Mouse (Mus musculus): ENCODE measurements at regions not wholly inside any gene's neighbourhood (a gene's known extent, or its start where the extent isn't known, plus 50 kb on each side); places are given as distances from the start of the nearest gene placed in this dataset.

DNA sequence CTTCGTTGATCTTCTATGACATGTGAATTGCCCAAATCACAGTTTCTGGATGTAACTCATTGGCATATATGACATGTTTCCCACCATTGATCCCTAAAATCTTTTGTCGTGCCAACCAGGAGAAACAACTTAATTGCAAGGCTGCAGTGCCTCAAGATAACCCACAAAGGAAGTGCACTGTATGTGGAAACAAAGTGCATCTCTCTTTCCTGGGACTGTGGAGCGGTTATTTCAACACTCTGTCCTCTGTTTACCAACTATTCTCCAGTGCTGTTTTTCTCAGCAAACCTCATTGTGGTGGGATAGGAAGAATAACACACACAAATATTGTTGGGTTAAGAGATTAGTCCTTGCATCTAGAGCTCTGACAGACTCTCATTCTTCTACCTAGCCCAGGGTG lies 119.8 kb upstream of the Ankrd55 start:
- no peak for DNase-seq (ENCODE audit: low spot score in 2 of 2)

DNA sequence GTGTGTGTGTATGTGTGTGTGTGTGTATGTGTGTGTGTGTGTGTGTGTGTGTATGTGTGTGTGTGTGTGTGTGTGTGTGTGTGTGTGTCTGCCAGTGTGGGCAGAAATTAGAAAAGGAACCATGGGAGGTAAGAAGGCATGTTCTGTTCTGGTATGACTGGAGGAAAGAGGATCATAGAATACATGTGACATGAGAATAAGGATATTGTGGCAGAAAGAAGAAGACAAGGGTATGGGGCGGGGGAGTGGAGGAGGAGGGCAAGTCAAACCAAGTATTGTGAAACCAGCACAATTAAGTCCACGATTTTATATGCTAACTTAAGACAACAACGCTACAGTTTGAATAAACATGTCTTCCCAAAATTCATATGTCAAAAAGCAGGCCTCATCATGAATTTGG lies 117.4 kb upstream of the Ankrd55 start:
- DNase-seq (ENCODE audit: low spot score in 2 of 2) = no peak

DNA sequence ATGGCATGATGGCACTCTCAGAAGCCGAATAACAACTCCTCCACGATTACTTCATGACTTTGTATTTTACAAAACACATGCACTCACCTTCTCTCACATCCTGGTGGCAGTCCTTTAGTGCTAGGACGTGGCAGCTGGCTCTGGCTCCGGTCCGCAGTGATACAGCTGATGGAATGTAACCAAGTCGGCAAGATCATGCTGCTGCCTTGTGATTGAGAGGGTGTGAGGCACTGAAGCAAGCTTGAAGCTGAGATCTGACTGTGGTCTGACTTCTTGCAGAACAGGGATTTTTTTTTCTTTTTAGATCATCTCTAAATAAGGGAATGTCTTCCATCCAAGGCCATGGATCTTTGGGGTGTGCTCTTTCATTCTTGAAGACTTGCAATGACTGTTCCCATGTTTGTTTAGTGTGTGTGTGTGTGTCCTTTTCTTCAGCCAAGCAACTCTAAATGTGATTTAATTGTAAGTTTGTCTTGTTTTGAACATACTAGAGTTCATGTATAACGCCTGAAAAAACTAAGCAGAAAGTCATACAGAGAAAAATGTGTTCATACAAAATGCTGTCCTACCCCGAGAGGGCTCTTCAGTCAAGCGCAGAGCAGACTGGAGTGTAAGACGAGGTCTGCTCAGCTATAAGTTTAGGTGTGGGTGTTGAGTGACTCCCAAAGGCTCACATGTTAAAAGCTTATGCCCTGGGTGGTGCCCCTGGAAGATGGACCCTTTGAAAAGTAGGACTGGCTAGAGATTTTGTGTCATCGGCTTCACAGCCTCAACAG lies 116.1 kb upstream of the Ankrd55 start:
- DNase-seq (ENCODE audit: low spot score in 2 of 2) = no peak

DNA sequence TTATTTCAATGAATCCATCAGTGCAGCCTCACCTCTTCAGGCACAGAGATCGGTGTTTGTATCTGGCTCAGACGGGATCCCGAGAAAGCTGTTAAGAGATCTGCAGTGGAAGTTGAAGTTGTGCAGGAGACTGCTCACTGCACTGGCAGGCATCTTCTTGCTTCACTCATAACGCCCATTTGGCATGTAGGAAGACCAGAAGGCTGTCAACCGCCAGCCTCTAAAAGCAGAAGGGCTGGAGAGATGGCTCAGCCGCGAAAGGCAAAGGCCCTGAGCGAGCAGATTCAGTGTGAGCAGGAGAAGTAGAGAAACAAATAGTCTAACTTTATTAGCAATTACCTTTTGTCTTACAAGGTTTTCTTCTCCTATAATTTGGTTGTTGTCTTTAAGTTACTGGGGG lies 114.3 kb upstream of the Ankrd55 start:
- DNase-seq (ENCODE audit: low spot score in 2 of 2) = no peak

DNA sequence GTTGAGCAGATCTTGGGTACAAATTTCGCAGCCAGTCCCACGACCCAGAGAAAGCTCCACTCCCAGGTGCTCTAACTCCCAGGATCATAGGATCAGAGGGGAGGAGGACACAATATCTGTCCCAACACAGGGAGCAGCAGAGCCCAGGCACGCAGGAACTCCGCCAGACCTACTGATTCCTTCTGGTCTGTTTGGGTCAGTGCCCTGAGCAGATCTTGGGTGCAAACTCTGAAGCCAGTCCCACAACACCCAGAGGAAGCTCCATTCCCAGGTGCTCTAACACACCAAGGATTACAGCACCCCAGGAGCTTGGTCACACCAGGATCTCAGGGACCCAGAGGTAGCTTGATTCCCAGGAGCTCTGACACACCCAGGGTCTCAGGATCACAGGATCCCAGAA lies 110.2 kb upstream of the Ankrd55 start:
- no peak for DNase-seq (ENCODE audit: low spot score in 2 of 2)

DNA sequence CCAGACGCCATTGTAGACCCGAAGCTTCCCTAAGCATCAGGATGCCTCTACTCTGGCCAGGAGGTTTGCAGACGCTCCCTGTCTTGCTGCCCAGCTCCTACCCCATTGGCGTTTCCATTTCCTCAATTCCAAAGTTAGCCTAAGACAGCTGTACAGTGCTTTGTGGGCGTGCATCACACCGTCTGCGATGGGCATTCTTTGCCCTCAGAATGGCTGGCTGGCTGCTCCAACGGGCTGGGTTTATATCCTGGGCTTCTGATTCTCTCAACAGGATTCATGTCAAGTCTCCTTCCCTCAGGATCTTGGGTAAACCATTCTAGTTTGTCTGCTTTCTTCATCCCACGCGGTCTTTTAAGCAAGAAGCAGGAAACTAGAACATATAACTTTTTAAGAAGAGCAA lies 104.3 kb upstream of the Ankrd55 start:
- no peak for DNase-seq (ENCODE audit: low spot score in 2 of 2)

DNA sequence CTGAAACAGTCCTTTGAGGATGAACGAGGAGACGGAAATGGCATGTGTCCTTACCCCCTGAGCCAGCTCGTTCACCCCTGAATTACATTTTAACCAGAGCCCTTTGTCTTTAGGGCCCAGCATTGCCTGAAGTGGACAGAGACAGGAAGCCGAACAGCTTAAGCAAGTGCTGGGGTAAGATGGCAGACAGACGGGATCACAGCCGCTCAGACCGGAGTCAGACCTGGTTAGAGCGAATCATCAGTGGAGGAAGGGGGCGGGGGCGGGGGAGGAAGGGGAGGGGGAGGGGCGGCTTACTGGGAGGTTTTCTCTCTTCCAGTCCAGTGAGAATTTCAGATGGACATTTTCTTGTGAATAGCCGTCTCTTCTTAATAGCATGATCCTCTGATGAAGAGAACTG lies 103.1 kb upstream of the Ankrd55 start:
- no peak for DNase-seq (ENCODE audit: low spot score in 2 of 2)

DNA sequence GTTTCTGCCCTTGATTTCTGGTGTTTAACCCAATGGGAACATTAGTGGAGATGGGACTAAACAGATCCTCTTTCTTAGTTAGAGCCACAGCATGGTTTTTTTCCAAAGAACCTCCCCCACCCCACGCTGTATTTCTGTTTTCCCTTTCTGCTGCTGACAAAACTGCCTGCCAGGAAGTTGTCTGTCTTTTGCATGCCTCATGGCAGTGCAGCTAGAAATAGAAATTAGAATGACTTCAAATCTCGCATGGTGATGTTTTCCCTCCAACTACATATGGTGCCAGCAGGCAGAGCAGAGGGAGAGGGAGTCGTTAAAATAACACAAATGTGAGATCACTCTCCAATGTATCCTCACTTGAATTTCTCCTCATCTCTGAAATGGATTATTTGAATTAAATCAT lies 101.0 kb upstream of the Ankrd55 start:
- peak; percentile 39 to 49 for DNase-seq (ENCODE audit: low spot score in 2 of 2)

DNA sequence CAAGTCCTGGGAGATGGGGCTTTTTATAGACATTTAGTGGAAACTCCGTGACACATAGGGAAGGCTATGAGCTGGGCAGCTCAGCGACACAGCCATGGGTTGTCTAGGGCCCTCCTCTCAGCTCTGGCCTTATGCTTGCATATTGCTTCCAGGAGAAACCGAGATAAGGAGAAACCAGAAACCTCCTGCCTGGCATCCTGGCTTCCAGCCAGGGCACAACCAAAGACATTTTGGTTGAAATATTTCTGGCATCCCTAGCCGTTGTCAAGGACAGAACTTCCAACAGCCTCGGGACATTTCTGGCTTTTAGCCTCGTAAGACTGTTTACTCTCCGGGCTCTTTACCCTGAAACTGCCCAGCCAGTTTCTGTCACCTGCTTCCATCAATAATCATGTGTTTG lies 99.9 kb upstream of the Ankrd55 start:
- no peak for DNase-seq (ENCODE audit: low spot score in 2 of 2)

DNA sequence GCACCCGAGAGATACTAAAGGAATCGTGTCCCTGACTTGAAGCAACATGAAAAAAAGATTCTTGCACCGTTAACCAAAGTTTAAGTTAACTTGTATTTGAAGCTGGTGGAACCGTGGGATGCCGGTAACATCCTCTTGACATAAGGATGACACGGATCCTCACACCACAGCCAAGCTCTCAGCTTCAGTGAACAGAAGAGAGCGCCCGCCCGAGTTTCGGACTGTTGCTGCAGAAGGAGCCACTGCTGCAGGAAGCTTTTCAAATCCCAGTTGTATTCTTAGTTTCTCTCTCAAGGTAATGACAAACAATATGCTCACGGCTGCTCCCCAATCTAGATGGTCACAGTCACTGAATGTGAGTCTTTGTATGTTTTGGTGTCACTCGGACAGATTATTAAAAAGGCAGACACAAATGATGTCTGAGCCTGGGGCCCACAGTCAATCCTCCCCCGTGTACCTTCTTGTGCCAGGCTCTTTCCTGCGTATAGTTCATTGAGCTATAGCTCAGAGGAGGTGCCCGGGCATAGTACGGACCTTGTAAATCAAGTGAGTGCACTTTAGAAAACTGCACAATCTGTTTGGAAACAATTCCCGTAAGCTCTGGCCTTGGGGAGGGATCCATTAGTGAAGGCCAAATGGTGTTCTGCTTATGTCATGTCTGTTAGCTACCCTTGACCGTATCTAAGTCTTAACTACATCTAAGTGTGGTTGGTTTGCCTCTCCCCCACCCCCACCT lies 99.3 kb upstream of the Ankrd55 start:
- no peak for DNase-seq (ENCODE audit: low spot score in 2 of 2)

DNA sequence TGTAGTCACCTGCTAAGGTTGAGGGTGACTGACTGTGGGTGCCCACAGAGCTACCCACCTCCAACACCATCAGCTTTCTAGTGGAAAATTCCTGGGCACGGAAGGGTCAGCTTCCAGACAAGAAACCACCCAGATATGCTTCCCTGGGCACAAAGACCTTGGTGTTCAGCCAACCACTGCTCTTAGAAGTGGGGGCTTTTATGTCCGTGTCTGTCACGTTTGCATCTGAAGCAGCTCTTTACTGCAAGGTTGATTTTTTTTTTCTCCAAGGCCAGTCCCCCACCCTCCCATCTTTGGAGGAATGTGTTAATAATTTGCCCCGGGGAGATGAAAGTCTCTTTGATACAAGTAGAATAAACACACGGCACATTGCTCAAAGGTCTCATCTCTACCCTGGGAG lies 98.6 kb upstream of the Ankrd55 start:
- no peak for DNase-seq (ENCODE audit: low spot score in 2 of 2)

DNA sequence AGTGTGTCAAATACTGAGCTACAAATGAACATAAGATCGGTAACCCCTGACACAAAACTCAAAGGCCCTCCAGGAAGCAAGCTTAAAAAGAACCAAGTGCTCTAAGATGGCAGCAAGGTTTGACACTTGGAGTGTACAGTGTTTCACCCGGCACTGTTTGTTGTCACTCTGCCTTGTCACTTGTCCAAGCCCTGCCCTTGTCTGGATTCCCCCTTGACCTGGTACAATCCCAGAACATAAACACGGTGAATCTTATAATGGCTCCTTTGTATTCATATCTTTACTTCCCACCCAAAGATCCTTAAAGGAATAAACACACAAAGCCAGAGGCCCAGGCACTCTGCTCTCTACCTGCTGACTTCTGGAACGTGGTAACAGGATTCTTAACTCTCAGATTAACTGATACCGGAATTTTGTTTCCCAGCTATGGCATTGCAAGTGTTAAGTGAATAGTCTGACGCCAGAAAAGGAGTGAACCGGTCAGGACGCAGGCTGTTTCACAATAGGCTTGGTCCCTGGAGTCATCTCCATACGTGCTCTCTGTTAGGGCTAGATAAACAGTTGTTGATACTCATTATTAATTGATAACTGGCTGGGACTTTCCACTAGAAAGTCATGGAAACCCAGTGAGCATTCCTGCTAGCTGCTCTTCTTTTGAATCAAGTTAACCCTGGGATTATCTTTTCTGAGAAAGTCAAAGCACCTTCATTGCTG lies 95.9 kb upstream of the Ankrd55 start:
- no peak for DNase-seq (ENCODE audit: low spot score in 2 of 2)

DNA sequence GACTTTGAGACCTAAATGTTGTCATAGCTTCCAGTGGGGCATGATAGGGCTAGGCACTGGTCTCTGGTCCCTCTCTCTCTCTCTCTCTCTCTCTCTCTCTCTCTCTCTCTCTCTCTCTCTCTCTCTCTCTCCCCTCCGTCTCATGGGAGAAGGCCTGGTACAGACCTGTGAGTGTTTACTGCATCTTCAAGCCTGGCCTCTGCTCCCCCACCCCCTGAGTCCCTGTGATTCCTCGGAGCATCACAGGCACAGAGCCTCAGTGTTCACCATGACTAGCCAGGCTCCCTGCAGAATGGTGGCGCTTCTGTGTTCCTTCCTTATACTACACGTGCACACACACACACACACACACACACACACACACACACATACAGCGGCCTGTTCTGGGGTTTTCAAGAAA lies 94.6 kb upstream of the Ankrd55 start:
- no peak for DNase-seq (ENCODE audit: low spot score in 2 of 2)

DNA sequence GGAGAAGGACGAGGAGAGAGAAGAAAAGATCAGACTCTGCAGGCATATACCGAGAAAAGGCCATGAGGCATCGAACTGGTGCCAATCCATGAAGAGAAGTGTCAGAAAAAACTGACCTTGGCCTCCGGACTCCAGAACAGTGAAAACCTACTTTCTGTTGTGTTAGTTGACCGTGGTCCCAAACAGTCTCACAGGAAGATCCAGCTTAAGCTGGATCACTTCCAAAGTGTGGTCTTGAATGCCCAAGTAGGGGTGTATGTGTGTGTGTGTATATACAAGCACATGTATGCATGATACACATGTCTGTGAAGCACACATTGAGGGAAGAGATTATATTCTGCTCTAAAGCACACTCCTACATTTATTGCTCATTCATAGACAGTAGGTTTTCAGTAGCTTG lies 93.3 kb upstream of the Ankrd55 start:
- DNase-seq (ENCODE audit: low spot score in 2 of 2) = no peak

DNA sequence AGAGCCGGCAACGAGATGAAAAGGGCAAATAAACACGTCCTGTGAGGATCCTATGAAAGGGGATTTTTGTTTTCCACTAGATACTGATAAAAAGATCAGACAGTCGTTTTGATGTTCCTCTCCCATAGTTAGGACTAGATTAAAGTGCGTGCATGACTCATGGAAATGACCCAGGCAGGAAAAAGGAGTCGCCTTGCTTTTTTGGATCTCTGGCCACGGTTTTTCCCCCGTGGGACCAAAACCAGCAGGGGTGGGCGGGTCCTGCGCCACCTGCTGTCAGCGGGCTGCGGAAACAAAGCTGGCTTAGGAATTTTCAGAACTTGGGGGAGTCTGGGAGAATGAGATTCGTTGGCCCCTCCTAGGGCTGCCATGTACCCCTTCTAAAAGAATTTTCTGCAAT lies 91.5 kb upstream of the Ankrd55 start:
- DNase-seq (ENCODE audit: low spot score in 2 of 2) = no peak

DNA sequence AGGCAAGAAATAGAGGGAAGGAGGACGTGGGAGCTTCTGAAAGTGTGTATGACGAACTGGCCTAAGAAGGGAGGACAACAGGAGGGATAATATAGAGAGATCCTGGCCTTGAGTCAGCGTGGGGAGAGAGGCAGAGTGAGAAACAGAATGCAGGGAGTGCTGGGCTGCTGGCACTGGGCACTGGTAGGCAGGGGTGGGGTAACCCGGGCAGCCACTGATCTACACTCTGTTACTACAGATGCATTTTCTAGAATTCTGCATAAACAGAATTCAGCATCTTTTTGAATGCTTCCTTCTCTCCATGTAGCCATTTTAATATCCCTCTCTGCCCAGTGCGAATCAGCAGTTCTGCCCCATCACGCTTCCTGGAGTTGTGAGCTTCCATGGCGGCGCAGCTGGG lies 84.5 kb upstream of the Ankrd55 start:
- DNase-seq (ENCODE audit: low spot score in 2 of 2) = no peak

DNA sequence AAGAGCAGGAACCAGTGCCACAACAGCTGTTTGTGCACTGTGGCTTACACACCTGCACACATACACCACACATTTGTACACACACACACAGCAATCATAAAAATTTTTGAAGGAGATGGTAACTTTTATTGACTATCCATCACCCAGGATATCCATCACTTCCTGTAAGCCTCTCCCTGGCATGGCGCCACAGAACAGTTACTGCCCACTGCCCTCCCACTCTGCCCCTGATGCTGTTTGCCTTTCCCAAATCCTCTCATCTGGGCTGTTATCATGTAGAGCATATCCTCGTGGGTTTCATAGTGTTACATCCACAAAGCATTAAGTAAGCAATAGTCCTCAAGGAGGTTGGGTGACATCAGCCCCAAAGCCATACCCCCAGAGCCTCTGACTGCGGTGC lies 84.0 kb upstream of the Ankrd55 start:
- no peak for DNase-seq (ENCODE audit: low spot score in 2 of 2)

DNA sequence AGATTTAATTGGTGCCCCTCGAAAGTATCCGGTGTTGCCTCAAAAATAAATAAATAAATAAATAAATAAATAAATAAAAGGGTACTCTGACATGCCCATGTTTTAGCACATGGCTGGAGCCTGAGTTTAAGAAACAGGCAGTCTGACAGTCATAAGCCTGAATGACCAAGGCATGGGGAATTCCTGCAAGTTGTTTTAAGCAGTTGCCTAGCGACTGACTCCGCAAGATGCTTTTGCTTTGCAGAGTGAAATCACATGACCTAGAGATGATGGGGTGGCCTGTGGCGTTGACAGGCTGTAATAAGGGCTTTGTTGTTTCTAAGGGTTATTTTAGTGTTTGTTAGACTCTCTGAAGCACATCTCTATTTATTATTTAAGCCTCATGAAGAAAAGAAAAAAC lies 83.4 kb upstream of the Ankrd55 start:
- DNase-seq (ENCODE audit: low spot score in 2 of 2) = no peak

DNA sequence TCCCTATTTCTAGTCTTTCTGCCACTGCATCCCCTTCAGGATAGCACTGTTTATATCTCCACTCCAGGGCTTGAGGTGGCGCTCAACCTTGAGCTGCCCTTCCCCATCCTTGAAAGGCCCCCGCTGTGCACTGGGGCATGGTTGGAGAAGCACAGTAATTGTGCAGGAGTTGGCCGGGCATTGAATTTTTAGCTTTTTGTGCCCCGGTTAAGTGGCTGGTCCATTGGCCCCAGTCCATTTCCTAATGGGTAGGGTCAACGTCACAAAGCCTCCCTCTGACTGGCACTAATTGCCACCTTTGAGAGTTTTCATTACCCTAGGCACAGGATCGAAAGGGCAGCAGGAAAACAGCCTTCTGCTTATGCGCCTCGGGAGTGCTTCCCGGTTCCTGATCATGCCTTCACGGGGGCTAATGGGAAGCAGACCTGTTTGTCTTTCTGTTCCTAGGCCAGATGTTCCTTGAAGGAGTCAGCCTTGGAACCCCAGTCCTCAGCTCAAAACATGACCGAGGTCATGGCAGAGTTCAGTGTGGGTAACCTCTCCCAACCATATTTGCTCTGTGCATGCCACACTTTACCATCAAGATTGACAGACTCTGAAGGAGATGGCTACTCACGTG lies 80.5 kb upstream of the Ankrd55 start:
- DNase-seq (ENCODE audit: low spot score in 2 of 2) = no peak

DNA sequence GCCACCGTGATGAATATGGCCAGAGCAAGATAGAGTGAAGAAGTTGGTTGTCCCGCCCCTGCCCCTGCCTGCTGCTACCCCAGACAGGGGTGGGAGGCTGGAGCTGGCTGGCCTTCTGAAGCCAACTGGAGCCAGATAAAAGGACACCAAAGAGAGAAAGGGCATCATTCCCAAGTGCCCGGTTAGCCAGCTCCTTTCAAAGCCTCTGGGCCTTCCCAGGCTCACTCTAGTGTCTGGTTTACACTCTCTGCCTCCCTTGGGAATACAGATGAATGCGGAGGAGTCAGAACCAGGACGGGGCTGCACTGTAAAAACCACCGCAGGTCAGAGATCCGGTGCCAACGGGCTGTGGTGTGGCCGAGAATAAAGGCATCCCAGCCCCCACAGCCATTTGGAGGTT lies 76.4 kb upstream of the Ankrd55 start:
- no peak for DNase-seq (ENCODE audit: low spot score in 2 of 2)

DNA sequence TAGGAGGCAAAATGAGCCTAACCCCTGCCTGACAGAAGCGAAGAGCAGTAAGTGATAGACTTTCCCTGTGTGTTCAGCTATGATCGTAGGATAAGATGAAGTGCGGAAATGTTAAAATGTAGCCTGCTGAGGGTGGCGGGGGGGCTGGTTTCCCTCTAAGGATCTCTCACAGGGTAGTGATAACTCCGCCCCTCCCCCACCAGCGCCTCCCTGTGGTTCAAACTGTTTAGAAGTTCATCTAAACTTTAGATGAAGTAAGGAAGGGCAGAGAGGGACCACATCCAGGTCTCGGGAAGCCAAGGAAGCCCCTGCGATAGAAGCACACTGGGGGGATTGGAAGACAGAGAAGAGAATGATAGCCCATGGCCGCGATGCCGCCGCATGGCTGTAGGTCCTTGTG lies 75.9 kb upstream of the Ankrd55 start:
- no peak for DNase-seq (ENCODE audit: low spot score in 2 of 2)

DNA sequence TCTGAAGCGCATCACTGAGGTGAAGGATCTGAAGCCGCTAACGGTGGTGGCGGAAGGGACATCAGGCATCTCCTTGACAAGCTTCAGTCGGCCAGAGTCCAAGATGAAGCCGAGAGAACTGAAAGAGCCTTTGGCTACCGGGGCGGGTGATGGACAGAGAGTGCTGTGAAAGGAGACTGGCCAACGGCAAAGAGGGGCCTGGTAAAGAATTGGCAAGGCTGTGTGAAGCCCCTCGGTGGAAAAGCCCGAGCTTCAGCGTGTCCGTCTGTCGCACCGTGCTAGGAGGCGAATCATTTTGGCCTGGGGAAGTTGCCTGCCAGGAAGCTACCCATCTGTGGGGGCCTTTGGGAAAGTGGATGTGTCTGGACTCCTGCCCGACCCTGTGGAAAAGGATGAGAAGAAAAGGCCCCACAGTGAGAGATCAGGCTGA lies 74.6 kb upstream of the Ankrd55 start:
- DNase-seq (ENCODE audit: low spot score in 2 of 2) = no peak

Measured in right cerebral cortex, postnatal 36 days (tissue).